Mouse (Mus musculus) neural tube, embryonic 15.5 days (tissue): ENCODE measurements at regions not wholly inside any gene's neighbourhood (a gene's known extent, or its start where the extent isn't known, plus 50 kb on each side); places are given as distances from the start of the nearest gene placed in this dataset.
"Not testable (repeated sequence)": the region's sequence is repeated elsewhere in the genome, so short reads cannot be mapped to it uniquely, and the experiment has no call there.

Experiments
- ATAC-seq: fragments of 200-750 bp; cut with Nextera tagmentation; 2 replicates; pipeline ENCODE4 v1.8.0; 2017; ENCODE audit warnings: mild to moderate bottlenecking, moderate TSS enrichment, moderate library complexity; ENCODE audit not compliant: low FRiP score
- H3K27ac ChIP-seq: fragments of 300-500 bp; sonication (generic); replicated peaks from 2 replicates; pipeline ENCODE4 v1.5.1; 2015; ENCODE audit warnings: mild to moderate bottlenecking, inconsistent platforms
- H3K27me3 ChIP-seq: fragments of 300-500 bp; sonication (generic); replicated peaks from 2 replicates; pipeline ENCODE4 v1.6.1; 2015; ENCODE audit warnings: inconsistent platforms
- H3K36me3 ChIP-seq: fragments of 300-500 bp; sonication (generic); 2 replicates; pipeline ENCODE4 v1.6.1; 2015; ENCODE audit warnings: inconsistent platforms
- H3K4me1 ChIP-seq: fragments of 300-500 bp; sonication (generic); 2 replicates; pipeline ENCODE4 v1.6.1; 2015; ENCODE audit warnings: inconsistent platforms
- H3K4me2 ChIP-seq: fragments of 300-500 bp; sonication (generic); 2 replicates; pipeline ENCODE4 v1.6.1; 2015; ENCODE audit warnings: inconsistent platforms, mild to moderate bottlenecking, moderate library complexity
- H3K4me3 ChIP-seq: fragments of 300-500 bp; sonication (generic); replicated peaks from 2 replicates; pipeline ENCODE4 v1.5.1; 2015; ENCODE audit warnings: mild to moderate bottlenecking, inconsistent platforms
- H3K9ac ChIP-seq: fragments of 300-500 bp; sonication (generic); replicated peaks from 2 replicates; pipeline ENCODE4 v1.6.1; 2015; ENCODE audit warnings: mild to moderate bottlenecking, inconsistent platforms
- H3K9me3 ChIP-seq: fragments of 300-500 bp; sonication (generic); replicated peaks from 2 replicates; pipeline ENCODE4 v1.6.1; 2016; ENCODE audit warnings: inconsistent platforms
- WGBS: fragments of 180-500 bp; shearing (Covaris S2); methylation state at CpG from one replicate; pipeline ENCODE4 v1.1.7; 2015; ENCODE audit warnings: mixed read lengths; 5-methylcytosine and 5-hydroxymethylcytosine counted together

GRCm38 (mm10) chr3:128413481-128413880 is 517.4 kb upstream of the Fam241a start:
- Histone ChIP-seq H3K9ac (no peak overlapping the region), H3K36me3 (no peaks in the 10 kb centered on the region), H3K27me3 (no peaks in the 10 kb centered on the region), H3K4me2 (no peak overlapping the region), H3K27ac (no peak overlapping the region), H3K9me3 (no peaks in the 10 kb centered on the region), H3K4me1 (no peaks in the 10 kb centered on the region), H3K4me3 (no peak overlapping the region)
- WGBS = 80% methylated on average over 1 of the region's 1 CpGs
- ATAC-seq = no peak

- H3K36me3 ChIP-seq = no peaks in the 10 kb centered on the region
- ATAC-seq = no peak
- H3K4me2 ChIP-seq = no peak overlapping the region
- H3K27ac ChIP-seq = no peak overlapping the region
- no peaks in the 10 kb centered on the region for H3K9me3 ChIP-seq
- H3K9ac ChIP-seq = no peak overlapping the region
- H3K27me3 ChIP-seq = no peaks in the 10 kb centered on the region
- no peaks in the 10 kb centered on the region for H3K4me1 ChIP-seq
- H3K4me3 ChIP-seq = no peak overlapping the region
Measured at GRCm38 (mm10) chr3:128412157-128412556, 516.0 kb upstream of the Fam241a start.

- Histone ChIP-seq H3K4me3 (no peak overlapping the region), H3K9me3 (no peaks in the 10 kb centered on the region), H3K4me2 (no peak overlapping the region), H3K27ac (no peak overlapping the region), H3K9ac (no peak overlapping the region), H3K4me1 (no peaks in the 10 kb centered on the region), H3K36me3 (no peaks in the 10 kb centered on the region), H3K27me3 (no peaks in the 10 kb centered on the region)
- 79% methylated on average over 3 of the region's 3 CpGs for WGBS
- ATAC-seq = no peak
Measured at GRCm38 (mm10) chr3:128394805-128395204, 498.7 kb upstream of the Fam241a start.

- no peaks in the 10 kb centered on the region for H3K27me3 ChIP-seq
- H3K4me3 ChIP-seq = no peak overlapping the region
- no peak overlapping the region for H3K9ac ChIP-seq
- H3K9me3 ChIP-seq = no peaks in the 10 kb centered on the region
- no peak overlapping the region for H3K4me2 ChIP-seq
- no peaks in the 10 kb centered on the region for H3K4me1 ChIP-seq
- ATAC-seq = no peak
- H3K27ac ChIP-seq = no peak overlapping the region
- 88% methylated on average over 4 of the region's 4 CpGs for WGBS
- no peaks in the 10 kb centered on the region for H3K36me3 ChIP-seq
Measured at GRCm38 (mm10) chr3:128380579-128380978, 484.5 kb upstream of the Fam241a start.

- Histone ChIP-seq H3K27ac (no peak overlapping the region), H3K9ac (no peak overlapping the region)
- 10% methylated on average over 5 of the region's 5 CpGs for WGBS
Measured at GRCm38 (mm10) chr3:128369521-128370127, 473.5 kb upstream of the Fam241a start.

GRCm38 (mm10) chr3:128362310-128362709 is 466.2 kb upstream of the Fam241a start:
- no peaks in the 10 kb centered on the region for H3K36me3 ChIP-seq
- WGBS = 93% methylated on average over 2 of the region's 2 CpGs
- no peak for ATAC-seq
- no peaks in the 10 kb centered on the region for H3K27me3 ChIP-seq
- no peaks in the 10 kb centered on the region for H3K4me1 ChIP-seq
- no peak overlapping the region for H3K9ac ChIP-seq
- no peak overlapping the region for H3K4me2 ChIP-seq
- H3K9me3 ChIP-seq = no peaks in the 10 kb centered on the region
- no peak overlapping the region for H3K27ac ChIP-seq
- H3K4me3 ChIP-seq = no peak overlapping the region

More at GRCm38 (mm10) chr3:128369521-128370127, 473.5 kb upstream of the Fam241a start:
- no peaks in the 10 kb centered on the region for H3K9me3 ChIP-seq
- H3K27me3 ChIP-seq = no peaks in the 10 kb centered on the region
- no peaks in the 10 kb centered on the region for H3K4me1 ChIP-seq
- no peak for ATAC-seq
- no peak overlapping the region for H3K4me3 ChIP-seq
- no peaks in the 10 kb centered on the region for H3K36me3 ChIP-seq
- no peak overlapping the region for H3K4me2 ChIP-seq

- 11% methylated on average over 2 of the region's 2 CpGs for WGBS
- ATAC-seq = peak; percentile 90
- not testable (repeated sequence) for H3K4me1 ChIP-seq, H3K4me3 ChIP-seq, H3K4me2 ChIP-seq, H3K9me3 ChIP-seq, H3K27ac ChIP-seq, H3K9ac ChIP-seq, H3K27me3 ChIP-seq, H3K36me3 ChIP-seq
Measured at GRCm38 (mm10) chr3:128349123-128349522, 453.0 kb upstream of the Fam241a start.

GRCm38 (mm10) chr3:128347782-128348574 is 451.9 kb upstream of the Fam241a start:
- H3K4me2 ChIP-seq = no peak overlapping the region
- peaks cover 7% of the 10 kb centered on the region; the same call in 1 of the 2 replicates for H3K27me3 ChIP-seq
- no peaks in the 10 kb centered on the region for H3K4me1 ChIP-seq
- H3K27ac ChIP-seq = no peak overlapping the region
- H3K4me3 ChIP-seq = no peak overlapping the region
- no peaks in the 10 kb centered on the region for H3K9me3 ChIP-seq
- no peak for ATAC-seq
- WGBS = 58% methylated on average over 8 of the region's 8 CpGs
- no peak overlapping the region for H3K9ac ChIP-seq
- no peaks in the 10 kb centered on the region for H3K36me3 ChIP-seq

GRCm38 (mm10) chr3:128337508-128337907 is 441.4 kb upstream of the Fam241a start:
- ATAC-seq = no peak
- no peak overlapping the region for H3K27ac ChIP-seq
- H3K27me3 ChIP-seq = no peaks in the 10 kb centered on the region
- no peak overlapping the region for H3K9ac ChIP-seq
- H3K4me1 ChIP-seq = no peaks in the 10 kb centered on the region
- H3K4me3 ChIP-seq = no peak overlapping the region
- no peak overlapping the region for H3K4me2 ChIP-seq
- no peaks in the 10 kb centered on the region for H3K9me3 ChIP-seq
- H3K36me3 ChIP-seq = no peaks in the 10 kb centered on the region
- 78% methylated on average over 2 of the region's 2 CpGs for WGBS

- ATAC-seq = peak; percentile 90
- Histone ChIP-seq H3K27ac (no peak overlapping the region), H3K9ac (no peak overlapping the region), H3K9me3 (no peaks in the 10 kb centered on the region), H3K27me3 (no peaks in the 10 kb centered on the region), H3K36me3 (no peaks in the 10 kb centered on the region), H3K4me2 (no peak overlapping the region), H3K4me1 (no peaks in the 10 kb centered on the region), H3K4me3 (no peak overlapping the region)
- WGBS = 31% methylated on average over 5 of the region's 5 CpGs
Measured at GRCm38 (mm10) chr3:128337031-128337430, 440.9 kb upstream of the Fam241a start.

- Histone ChIP-seq H3K36me3 (no peaks in the 10 kb centered on the region), H3K27me3 (no peaks in the 10 kb centered on the region), H3K27ac (no peak overlapping the region), H3K4me3 (no peak overlapping the region), H3K9ac (no peak overlapping the region), H3K4me1 (no peaks in the 10 kb centered on the region), H3K9me3 (no peaks in the 10 kb centered on the region), H3K4me2 (no peak overlapping the region)
- 69% methylated on average over 5 of the region's 5 CpGs for whole genome bisulfite sequencing
- ATAC-seq = no peak
Measured at GRCm38 (mm10) chr3:128327677-128328076, 431.6 kb upstream of the Fam241a start.

- Histone ChIP-seq H3K27ac (no peak overlapping the region), H3K36me3 (no peaks in the 10 kb centered on the region), H3K27me3 (no peaks in the 10 kb centered on the region), H3K9me3 (no peaks in the 10 kb centered on the region), H3K4me3 (no peak overlapping the region), H3K4me2 (no peak overlapping the region), H3K9ac (no peak overlapping the region), H3K4me1 (no peaks in the 10 kb centered on the region)
- WGBS = 94% methylated on average over 4 of the region's 4 CpGs
- ATAC-seq = no peak
Measured at GRCm38 (mm10) chr3:128301312-128301711, 405.2 kb upstream of the Fam241a start.
